Mouse (Mus musculus) hindbrain, embryonic 10.5 days (tissue): ENCODE data around the gene Rps26. TPM values are rescaled to one million over a fixed set of nuclear protein-coding genes. Genes with fewer than 3 reads are reported as not detected.
A peak's percentile ranks its signal among the peaks of the same experiment; 100 is the strongest.

ENCODE experiments used
- DNase-seq: peaks from one replicate; pipeline ENCODE4 v3.0.0-alpha.2; 2017; ENCODE audit warnings: low spot score
- H3K27ac ChIP-seq: fragments of 300-500 bp; sonication (generic); 2 replicates; pipeline ENCODE4 v1.5.1; 2016; ENCODE audit warnings: mild to moderate bottlenecking, moderate library complexity
- H3K27me3 ChIP-seq: fragments of 300-500 bp; sonication (generic); 2 replicates; pipeline ENCODE4 v1.6.1; 2016; ENCODE audit warnings: mild to moderate bottlenecking; ENCODE audit not compliant: poor library complexity, insufficient read depth, severe bottlenecking
- H3K36me3 ChIP-seq: fragments of 300-500 bp; sonication (generic); 2 replicates; pipeline ENCODE4 v1.6.1; 2016; ENCODE audit warnings: mild to moderate bottlenecking, moderate library complexity
- H3K4me1 ChIP-seq: fragments of 300-500 bp; sonication (generic); replicated peaks from 2 replicates; pipeline ENCODE4 v1.6.1; 2016; ENCODE audit warnings: mild to moderate bottlenecking
- H3K4me3 ChIP-seq: fragments of 300-500 bp; sonication (generic); 2 replicates; pipeline ENCODE4 v1.5.1; 2016; ENCODE audit warnings: mild to moderate bottlenecking, moderate library complexity
- H3K9me3 ChIP-seq: fragments of 300-500 bp; sonication (generic); 2 replicates; pipeline ENCODE4 v1.6.1; 2016; ENCODE audit warnings: mild to moderate bottlenecking, moderate library complexity
- WGBS: fragments of 180-500 bp; shearing (Covaris S2); methylation state at CpG from one replicate; pipeline ENCODE4 v1.1.7; 2016; 5-methylcytosine and 5-hydroxymethylcytosine counted together
- polyA plus RNA-seq: library from polyadenylated mRNA; unstranded; fragments of >200 nt; fragmentation: Nextera tagmentation; extraction: Ambion mirVana; gene quantifications from 2 replicates; pipeline ENCODE4 v1.2.1, GENCODE M21; 2016

The Rps26 gene
- polyA plus RNA-seq, 1 experiment from 2014 or later = 472 TPM

- no peak for DNase-seq
- peaks cover 10% of the 10 kb centered on the region; the same call in 1 of the 2 replicates for H3K4me1 ChIP-seq
These were observed 31.3 kb upstream of the Rps26 start for GRCm38 (mm10) chr10:128657844-128658243.

GRCm38 (mm10) chr10:128656731-128657130, 30.2 kb upstream of the Rps26 start:
- Histone ChIP-seq H3K27ac (no peak overlapping the region), H3K4me1 (peaks cover 10% of the 10 kb centered on the region; the same call in 1 of the 2 replicates), H3K4me3 (no peak overlapping the region), H3K27me3 (no peaks in the 10 kb centered on the region), H3K36me3 (no peaks in the 10 kb centered on the region), H3K9me3 (no peaks in the 10 kb centered on the region)
- WGBS = 85% methylated on average over 1 of the region's 1 CpGs
- no peak for DNase-seq

More at GRCm38 (mm10) chr10:128657844-128658243, 31.3 kb upstream of the Rps26 start:
- Histone ChIP-seq H3K27ac (no peak overlapping the region), H3K36me3 (no peaks in the 10 kb centered on the region), H3K27me3 (no peaks in the 10 kb centered on the region), H3K9me3 (no peaks in the 10 kb centered on the region), H3K4me3 (no peak overlapping the region)
- WGBS = 58% methylated on average over 9 of the region's 9 CpGs

GRCm38 (mm10) chr10:128655254-128655653, 28.7 kb upstream of the Rps26 start:
- 86% methylated on average over 3 of the region's 3 CpGs for WGBS
- Histone ChIP-seq H3K4me3 (no peak overlapping the region), H3K27me3 (no peaks in the 10 kb centered on the region), H3K36me3 (no peaks in the 10 kb centered on the region), H3K9me3 (no peaks in the 10 kb centered on the region), H3K4me1 (peaks cover 12% of the 10 kb centered on the region; the same call in 1 of the 2 replicates), H3K27ac (no peak overlapping the region)
- DNase-seq = no peak

- H3K27ac ChIP-seq = no peak overlapping the region
- no peaks in the 10 kb centered on the region for H3K27me3 ChIP-seq
- H3K9me3 ChIP-seq = no peaks in the 10 kb centered on the region
- DNase-seq = no peak
- WGBS = 67% methylated on average over 4 of the region's 4 CpGs
- no peak overlapping the region for H3K4me3 ChIP-seq
- no peaks in the 10 kb centered on the region for H3K36me3 ChIP-seq
- 0 out of 2 replicates have a peak, but pooled peaks cover 4% of the 10 kb centered on the region for H3K4me1 ChIP-seq
These were observed 27.3 kb upstream of the Rps26 start for GRCm38 (mm10) chr10:128653866-128654265.

GRCm38 (mm10) chr10:128646139-128647089, 19.9 kb upstream of the Rps26 start:
- DNase-seq = peak; percentile 57
- H3K9me3 ChIP-seq = no peaks in the 10 kb centered on the region
- H3K4me3 ChIP-seq = peak overlapping the region; percentile 70
- peaks cover 31% of the 10 kb centered on the region for H3K4me1 ChIP-seq
- peaks cover 6% of the 10 kb centered on the region; the same call in 1 of the 2 replicates for H3K36me3 ChIP-seq
- peaks cover 20% of the 10 kb centered on the region for H3K27me3 ChIP-seq
- WGBS = 6% methylated on average over 10 of the region's 13 CpGs
- H3K27ac ChIP-seq = peak overlapping the region; percentile 90

GRCm38 (mm10) chr10:128645111-128646011, 18.8 kb upstream of the Rps26 start, which contains the start of gene Ikzf4:
Gene Ikzf4, minus strand, starts transcription at chr10:128645991.
- Histone ChIP-seq H3K4me1 (peaks cover 31% of the 10 kb centered on the region), H3K4me3 (peak within 1 kb of the TSS; percentile 70), H3K27me3 (peaks cover 20% of the 10 kb centered on the region), H3K9me3 (no peaks in the 10 kb centered on the region), H3K27ac (peak within 1 kb of the TSS; percentile 90), H3K36me3 (peaks cover 16% of the 10 kb centered on the region)
- peak; percentile 59 for DNase-seq
- WGBS = 2% methylated on average over 36 of the region's 36 CpGs

- H3K36me3 ChIP-seq = peaks cover 28% of the 10 kb centered on the region
- H3K4me1 ChIP-seq = peaks cover 31% of the 10 kb centered on the region
- WGBS = 82% methylated on average over 6 of the region's 6 CpGs
- no peaks in the 10 kb centered on the region for H3K9me3 ChIP-seq
- DNase-seq = no peak
- H3K27ac ChIP-seq = no peak overlapping the region
- H3K27me3 ChIP-seq = peaks cover 20% of the 10 kb centered on the region
- no peak overlapping the region for H3K4me3 ChIP-seq
These were observed 16.2 kb upstream of the Rps26 start for GRCm38 (mm10) chr10:128642749-128643148.

GRCm38 (mm10) chr10:128641871-128642270, 15.3 kb upstream of the Rps26 start:
- Histone ChIP-seq H3K27me3 (peaks cover 20% of the 10 kb centered on the region), H3K4me1 (peaks cover 34% of the 10 kb centered on the region), H3K36me3 (peaks cover 28% of the 10 kb centered on the region), H3K9me3 (no peaks in the 10 kb centered on the region), H3K4me3 (no peak overlapping the region), H3K27ac (no peak overlapping the region)
- WGBS = 80% methylated on average over 7 of the region's 7 CpGs
- DNase-seq = no peak

- Histone ChIP-seq H3K36me3 (peaks cover 35% of the 10 kb centered on the region), H3K9me3 (no peaks in the 10 kb centered on the region), H3K4me1 (peaks cover 31% of the 10 kb centered on the region), H3K27ac (no peak overlapping the region), H3K4me3 (no peak overlapping the region), H3K27me3 (peaks cover 17% of the 10 kb centered on the region)
- WGBS = 94% methylated on average over 15 of the region's 15 CpGs
- no peak for DNase-seq
These were observed 14.3 kb upstream of the Rps26 start for GRCm38 (mm10) chr10:128640891-128641290.

- no peak for DNase-seq
- H3K27ac ChIP-seq = no peak overlapping the region
- WGBS = 92% methylated on average over 14 of the region's 14 CpGs
These were observed 13.5 kb upstream of the Rps26 start for GRCm38 (mm10) chr10:128639999-128640398.

GRCm38 (mm10) chr10:128637011-128637410, 10.5 kb upstream of the Rps26 start:
- Histone ChIP-seq H3K36me3 (peaks cover 56% of the 10 kb centered on the region), H3K27ac (peak overlapping the region; percentile 67), H3K4me1 (peaks cover 24% of the 10 kb centered on the region), H3K9me3 (no peaks in the 10 kb centered on the region), H3K4me3 (peak overlapping the region; percentile 18; the same call in 1 of the 2 replicates), H3K27me3 (no peaks in the 10 kb centered on the region)
- peak; percentile 44 for DNase-seq
- 8% methylated on average over 11 of the region's 11 CpGs for WGBS

More at GRCm38 (mm10) chr10:128639999-128640398, 13.5 kb upstream of the Rps26 start:
- Histone ChIP-seq H3K9me3 (no peaks in the 10 kb centered on the region), H3K4me1 (peaks cover 22% of the 10 kb centered on the region), H3K4me3 (no peak overlapping the region), H3K27me3 (peaks cover 12% of the 10 kb centered on the region), H3K36me3 (peaks cover 44% of the 10 kb centered on the region)

GRCm38 (mm10) chr10:128636561-128636960, 10.0 kb upstream of the Rps26 start:
- 45% methylated on average over 6 of the region's 6 CpGs for WGBS
- Histone ChIP-seq H3K36me3 (peaks cover 53% of the 10 kb centered on the region), H3K27ac (peak overlapping the region; percentile 67)

More at GRCm38 (mm10) chr10:128636561-128636960, 10.0 kb upstream of the Rps26 start:
- Histone ChIP-seq H3K27me3 (no peaks in the 10 kb centered on the region), H3K4me1 (peaks cover 24% of the 10 kb centered on the region), H3K9me3 (no peaks in the 10 kb centered on the region), H3K4me3 (peak overlapping the region; percentile 18; the same call in 1 of the 2 replicates)
- no peak for DNase-seq
